Comparison of ENCODE assay signal across 8 mouse cellular contexts in the genomic region with DNA sequence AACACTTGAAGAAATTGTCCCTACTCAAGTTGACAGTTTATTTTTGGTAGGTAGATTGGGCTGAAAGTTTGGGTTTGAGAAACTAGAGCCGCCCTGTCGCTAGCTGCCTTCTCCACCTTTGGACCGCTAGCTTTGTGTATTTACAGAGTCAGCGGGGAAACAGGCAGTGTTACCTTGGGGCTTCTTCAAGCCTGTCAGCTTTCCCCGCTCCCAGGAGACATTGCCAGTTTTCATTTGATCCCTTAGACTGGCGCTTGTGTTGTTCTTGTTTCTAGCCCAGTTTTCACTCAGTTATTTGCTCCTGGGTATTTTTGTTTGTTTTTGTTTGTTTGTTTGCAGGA. TPM values are rescaled to one million over a fixed set of nuclear protein-coding genes. Genes with fewer than 3 reads are reported as not detected.
DNase-seq lines count a peak whose midpoint lies in the region; ATAC-seq and TF ChIP-seq lines count a peak whose summit lies in the region.

No protein-coding gene starts in this region.

- DNase-seq in CH12.LX (ENCODE audit: extremely low read depth), result no peak
- DNase-seq in embryonic facial prominence, embryonic 11.5 days (ENCODE audit: low spot score), result no peak
- no peak for DNase-seq in frontal cortex, postnatal 14 days (ENCODE audit: low spot score in 2 of 2)
- DNase-seq in frontal cortex, adult 2 months (ENCODE audit: extremely low spot score in 1 of 2, low spot score in 1 of 2), result no peak

- no peak for TF ChIP-seq POLR2A in CH12.LX (IDR thresholded peaks at IDR 0.05; ENCODE audit: low read depth, low read length)

- H3K79me2 ChIP-seq in CH12.LX (replicated peaks; ENCODE audit: control insufficient read depth, extremely low read depth, insufficient read depth, poor library complexity, severe bottlenecking), result no peaks in the 10 kb centered on the region; the same call in 1 of the 2 replicates

- peak overlapping the region in 1 of 3 experiments; percentile 84 for H3K4me3 ChIP-seq in CH12.LX (replicated peaks in 1 of 3; ENCODE audit: low read depth in 2 of 3, low read length in 2 of 3, poor library complexity in 1 of 3)
- H3K4me3 ChIP-seq in embryonic facial prominence, embryonic 11.5 days (ENCODE audit: low read depth, low read length), result peak overlapping the region; percentile 87; the same call in 1 of the 2 replicates
- H3K4me3 ChIP-seq in intestine, embryonic 16.5 days (ENCODE audit: low read length), result peak overlapping the region; percentile 97
- H3K4me3 ChIP-seq in liver, embryonic 15.5 days (replicated peaks), result peak overlapping the region; percentile 89

- ATAC-seq in embryonic facial prominence, embryonic 11.5 days (replicated peaks; ENCODE audit: insufficient number of reproducible peaks, low FRiP score, low TSS enrichment, low read depth), result no peak
- ATAC-seq in intestine, embryonic 16.5 days, result no peak
- ATAC-seq in liver, embryonic 15.5 days (ENCODE audit: insufficient read depth), result no peak
- no peak for ATAC-seq in frontal cortex, adult (ENCODE audit: low TSS enrichment)
- ATAC-seq in megakaryocyte-erythroid progenitor cell, adult 5-6 weeks (replicated peaks; ENCODE audit: low FRiP score, low TSS enrichment, poor library complexity, severe bottlenecking), result no peak

- no peak for TF ChIP-seq RAD21 in CH12.LX (IDR thresholded peaks at IDR 0.05; ENCODE audit: low read depth, low read length)

- H3K9me3 ChIP-seq in CH12.LX (replicated peaks; ENCODE audit: low read length), result peaks cover 2% of the 10 kb centered on the region
- no peaks in the 10 kb centered on the region for H3K9me3 ChIP-seq in embryonic facial prominence, embryonic 11.5 days (replicated peaks; ENCODE audit: control insufficient read depth, low read length)
- H3K9me3 ChIP-seq in intestine, embryonic 16.5 days (ENCODE audit: control insufficient read depth, low read length), result no peaks in the 10 kb centered on the region
- H3K9me3 ChIP-seq in liver, embryonic 15.5 days (replicated peaks), result no peaks in the 10 kb centered on the region

- in situ Hi-C loops in CH12.LX (cut with MboI; ENCODE audit: low pct_ligation_motif_present, low pct_unique_long_range_greater_than_20kb, low sequenced_read_pairs), result no loop called here

- dilution Hi-C loops in CH12.LX (cut with MboI; ENCODE audit: extremely low pct_ligation_motif_present, extremely low pct_unique_long_range_greater_than_20kb, low sequenced_read_pairs), result no loop called here

- TF ChIP-seq EP300 in CH12.LX (IDR thresholded peaks at IDR 0.05; ENCODE audit: low read length), result no peak

- TF ChIP-seq CTCF in CH12.LX (conservative IDR thresholded peaks at IDR 0.05 in 1 of 2, IDR thresholded peaks at IDR 0.05 in 1 of 2; ENCODE audit: low read depth in 2 of 2, low read length in 2 of 2), result no peak

- no peak overlapping the region for H3K9ac ChIP-seq in CH12.LX (ENCODE audit: insufficient read depth, low read depth)
- no peak overlapping the region for H3K9ac ChIP-seq in embryonic facial prominence, embryonic 11.5 days (replicated peaks; ENCODE audit: low read length)
- peak overlapping the region; percentile 89; the same call in 1 of the 2 replicates for H3K9ac ChIP-seq in intestine, embryonic 16.5 days (ENCODE audit: low read depth, low read length)
- 0 out of 2 replicates have a peak overlapping the region, but pooled peaks have one; percentile 66 for H3K9ac ChIP-seq in liver, embryonic 15.5 days

- no peak overlapping the region for H3K27ac ChIP-seq in CH12.LX (ENCODE audit: insufficient read depth, low read depth)
- no peak overlapping the region for H3K27ac ChIP-seq in embryonic facial prominence, embryonic 11.5 days (replicated peaks; ENCODE audit: low read depth, low read length)
- no peak overlapping the region for H3K27ac ChIP-seq in intestine, embryonic 16.5 days (ENCODE audit: low read length)
- H3K27ac ChIP-seq in liver, embryonic 15.5 days (replicated peaks), result no peak overlapping the region

- peak overlapping the region; percentile 94; the same call in 1 of the 2 replicates for H3K4me2 ChIP-seq in CH12.LX (ENCODE audit: insufficient read depth, low read depth, poor library complexity, severe bottlenecking)
- H3K4me2 ChIP-seq in embryonic facial prominence, embryonic 11.5 days (ENCODE audit: low read depth, low read length), result no peak overlapping the region
- peak overlapping the region; percentile 86 for H3K4me2 ChIP-seq in intestine, embryonic 16.5 days (ENCODE audit: low read depth, low read length)
- peak overlapping the region; percentile 96 for H3K4me2 ChIP-seq in liver, embryonic 15.5 days

- H3K4me1 ChIP-seq in CH12.LX (ENCODE audit: control insufficient read depth in 1 of 2, insufficient read depth in 2 of 2), result peaks cover 0 to 26% of the 10 kb centered on the region in 2 experiments; a peak in 2 of 4 replicates
- no peaks in the 10 kb centered on the region for H3K4me1 ChIP-seq in embryonic facial prominence, embryonic 11.5 days (ENCODE audit: control insufficient read depth, insufficient read depth, low read length)
- peaks cover 6% of the 10 kb centered on the region; the same call in 1 of the 2 replicates for H3K4me1 ChIP-seq in intestine, embryonic 16.5 days (ENCODE audit: control insufficient read depth, insufficient read depth, low read length)
- H3K4me1 ChIP-seq in liver, embryonic 15.5 days (replicated peaks), result peaks cover 26% of the 10 kb centered on the region

- H3K27me3 ChIP-seq in CH12.LX (replicated peaks), result no peaks in the 10 kb centered on the region
- no peaks in the 10 kb centered on the region for H3K27me3 ChIP-seq in embryonic facial prominence, embryonic 11.5 days (ENCODE audit: control insufficient read depth, insufficient read depth, low read length)
- no peaks in the 10 kb centered on the region for H3K27me3 ChIP-seq in intestine, embryonic 16.5 days (replicated peaks; ENCODE audit: control insufficient read depth, insufficient read depth, low read length)
- no peaks in the 10 kb centered on the region for H3K27me3 ChIP-seq in liver, embryonic 15.5 days

- 74% methylated on average over 6 of the region's 6 CpGs for WGBS in embryonic facial prominence, embryonic 11.5 days
- whole genome bisulfite sequencing in intestine, embryonic 16.5 days, result 75% methylated on average over 6 of the region's 6 CpGs
- WGBS in liver, embryonic 15.5 days (ENCODE audit: insufficient replicate concordance), result 69% methylated on average over 6 of the region's 6 CpGs

- peaks cover 14 to 41% of the 10 kb centered on the region in 2 experiments for H3K36me3 ChIP-seq in CH12.LX (replicated peaks in 1 of 2; ENCODE audit: control insufficient read depth in 1 of 2, insufficient read depth in 1 of 2, low read length in 1 of 2)
- H3K36me3 ChIP-seq in embryonic facial prominence, embryonic 11.5 days (replicated peaks; ENCODE audit: control insufficient read depth, insufficient read depth, low read depth, low read length), result no peaks in the 10 kb centered on the region; the same call in 1 of the 2 replicates
- H3K36me3 ChIP-seq in intestine, embryonic 16.5 days (ENCODE audit: control insufficient read depth, insufficient read depth, low read length), result 0 out of 2 replicates have a peak, but pooled peaks cover 2% of the 10 kb centered on the region
- H3K36me3 ChIP-seq in liver, embryonic 15.5 days (replicated peaks), result peaks cover 3% of the 10 kb centered on the region

TF ChIP-seq in CH12.LX, 34 proteins besides CTCF, POLR2A, EP300 and RAD21:
- TF ChIP-seq GABPA (IDR thresholded peaks at IDR 0.05; ENCODE audit: insufficient replicate concordance, low read depth, low read length) (no peak), ZMIZ1 (IDR thresholded peaks at IDR 0.05; ENCODE audit: low read depth, low read length) (no peak), TBP (conservative IDR thresholded peaks at IDR 0.05; ENCODE audit: low read depth, low read length) (no peak), JUND (conservative IDR thresholded peaks at IDR 0.05; ENCODE audit: low read depth, low read length) (no peak), TCF12 (IDR thresholded peaks at IDR 0.05; ENCODE audit: low read depth, low read length) (no peak), ELF1 (IDR thresholded peaks at IDR 0.05; ENCODE audit: low read depth, low read length) (no peak), SMC3 (IDR thresholded peaks at IDR 0.05; ENCODE audit: low read depth, low read length) (no peak), MXI1 (IDR thresholded peaks at IDR 0.05; ENCODE audit: low read depth, low read length) (no peak), KAT2A (IDR thresholded peaks at IDR 0.05; ENCODE audit: insufficient replicate concordance, low read length) (no peak), RCOR1 (conservative IDR thresholded peaks at IDR 0.05; ENCODE audit: low read depth, low read length) (no peak), CHD2 (IDR thresholded peaks at IDR 0.05; ENCODE audit: low read length) (no peak), MEF2A (IDR thresholded peaks at IDR 0.05; ENCODE audit: borderline replicate concordance, low read depth, low read length) (no peak), HCFC1 (IDR thresholded peaks at IDR 0.05; ENCODE audit: low read depth, low read length) (no peak), ZC3H11A (IDR thresholded peaks at IDR 0.05; ENCODE audit: low read depth, low read length) (no peak), JUN (IDR thresholded peaks at IDR 0.05; ENCODE audit: insufficient read depth, low read depth, low read length) (no peak), NELFE (IDR thresholded peaks at IDR 0.05; ENCODE audit: low read depth, low read length) (no peak)

RNA-seq across cellular contexts. Expression of a gene that starts 1.3 kb away (rescaled TPM):
- total RNA-seq in CH12.LX (2012; rRNA removed) (44.3 and 50.3 TPM in 2 replicates), CH12.LX (2014; rRNA removed) (56.8 and 68.7 TPM in 2 replicates)
- 82.2 and 95.7 TPM in 2 replicates for polyA plus RNA-seq in CH12.LX (2012; ENCODE audit: insufficient read length, low read depth)
- 76.3 and 76.6 TPM in 2 replicates for polyA plus RNA-seq in embryonic facial prominence, embryonic 11.5 days (2014; fragmentation: Nextera tagmentation; extraction: Ambion mirVana)
- 61.2 and 70.0 TPM in 2 replicates for polyA plus RNA-seq in intestine, embryonic 16.5 days (2015; fragmentation: Nextera tagmentation; extraction: Ambion mirVana)
- polyA plus RNA-seq in liver, embryonic 15.5 days (2015; fragmentation: Nextera tagmentation; extraction: Ambion mirVana), result 25.3 and 25.5 TPM in 2 replicates
- 24.4 and 25.0 TPM in 2 replicates for total RNA-seq in megakaryocyte-erythroid progenitor cell, adult 5-6 weeks (2014; fragmentation: Nextera tagmentation)
- total RNA-seq in megakaryocyte-erythroid progenitor cell, adult 5-6 weeks (2017), result 120 and 133 TPM in 2 replicates
- polyA plus RNA-seq in frontal cortex, adult 2 months (2012; rRNA removed), result 22.4 and 25.7 TPM in 2 replicates

Comparison
In these comparisons a context has a peak if more than half of its experiments do, and no peak if none do; other contexts are left out.
1. H3K9ac ChIP-seq: peak in intestine, embryonic 16.5 days (single experiment) and liver, embryonic 15.5 days (single experiment); none in CH12.LX (single experiment) and embryonic facial prominence, embryonic 11.5 days (single experiment).